Mouse (Mus musculus): ENCODE measurements at regions not wholly inside any gene's neighbourhood (a gene's known extent, or its start where the extent isn't known, plus 50 kb on each side); places are given as distances from the start of the nearest gene placed in this dataset.

- no peak for TF ChIP-seq CTCF (IDR thresholded peaks at IDR 0.05; ENCODE audit: borderline replicate concordance, control insufficient read depth, extremely low read depth, insufficient read depth, low read length, poor library complexity)
- no peak for TF ChIP-seq POLR2A (IDR thresholded peaks at IDR 0.05; ENCODE audit: control insufficient read depth, extremely low read depth, insufficient read depth, low read length, poor library complexity)
- 92% methylated on average over 1 of the region's 1 CpGs for WGBS
- no peaks in the 10 kb centered on the region for H3K27me3 ChIP-seq (ENCODE audit: control insufficient read depth, insufficient read depth, low read length)
- H3K36me3 ChIP-seq (ENCODE audit: control insufficient read depth, insufficient read depth, low read length) = no peaks in the 10 kb centered on the region
- H3K4me3 ChIP-seq (ENCODE audit: control insufficient read depth, insufficient read depth, low read length) = no peak overlapping the region
- no peaks in the 10 kb centered on the region for H3K4me1 ChIP-seq (replicated peaks; ENCODE audit: control insufficient read depth, insufficient read depth, low read length)
- H3K27ac ChIP-seq (ENCODE audit: control insufficient read depth, insufficient read depth, low read length) = no peak overlapping the region
- peak; percentile 15 for DNase-seq
Measured at GRCm38 (mm10) chrX:6261469-6261868, 59.1 kb downstream of the Bmp15 start.

- no peak overlapping the region for H3K27ac ChIP-seq (ENCODE audit: control insufficient read depth, insufficient read depth, low read length)
- 82% methylated on average over 4 of the region's 4 CpGs for WGBS
- H3K36me3 ChIP-seq (ENCODE audit: control insufficient read depth, insufficient read depth, low read length) = no peaks in the 10 kb centered on the region
- H3K4me1 ChIP-seq (replicated peaks; ENCODE audit: control insufficient read depth, insufficient read depth, low read length) = no peaks in the 10 kb centered on the region
- no peak overlapping the region for H3K4me3 ChIP-seq (ENCODE audit: control insufficient read depth, insufficient read depth, low read length)
- no peak for DNase-seq
- TF ChIP-seq POLR2A (IDR thresholded peaks at IDR 0.05; ENCODE audit: control insufficient read depth, extremely low read depth, insufficient read depth, low read length, poor library complexity) (no peak), CTCF (IDR thresholded peaks at IDR 0.05; ENCODE audit: borderline replicate concordance, control insufficient read depth, extremely low read depth, insufficient read depth, low read length, poor library complexity) (no peak)
- no peaks in the 10 kb centered on the region for H3K27me3 ChIP-seq (ENCODE audit: control insufficient read depth, insufficient read depth, low read length)
Measured at GRCm38 (mm10) chrX:6258523-6258922, 62.0 kb downstream of the Bmp15 start.

GRCm38 (mm10) chrX:6254058-6254457 lies 66.5 kb downstream of the Bmp15 start:
- DNase-seq = no peak
- H3K36me3 ChIP-seq (ENCODE audit: control insufficient read depth, insufficient read depth, low read length) = no peaks in the 10 kb centered on the region
- H3K27me3 ChIP-seq (ENCODE audit: control insufficient read depth, insufficient read depth, low read length) = no peaks in the 10 kb centered on the region
- H3K4me1 ChIP-seq (replicated peaks; ENCODE audit: control insufficient read depth, insufficient read depth, low read length) = no peaks in the 10 kb centered on the region
- H3K27ac ChIP-seq (ENCODE audit: control insufficient read depth, insufficient read depth, low read length) = no peak overlapping the region
- TF ChIP-seq POLR2A (IDR thresholded peaks at IDR 0.05; ENCODE audit: control insufficient read depth, extremely low read depth, insufficient read depth, low read length, poor library complexity) = no peak
- no peak for TF ChIP-seq CTCF (IDR thresholded peaks at IDR 0.05; ENCODE audit: borderline replicate concordance, control insufficient read depth, extremely low read depth, insufficient read depth, low read length, poor library complexity)
- H3K4me3 ChIP-seq (ENCODE audit: control insufficient read depth, insufficient read depth, low read length) = no peak overlapping the region

GRCm38 (mm10) chrX:6252873-6253272 lies 67.6 kb downstream of the Bmp15 start:
- WGBS = 10% methylated on average over 2 of the region's 2 CpGs
- DNase-seq = no peak
- TF ChIP-seq CTCF (IDR thresholded peaks at IDR 0.05; ENCODE audit: borderline replicate concordance, control insufficient read depth, extremely low read depth, insufficient read depth, low read length, poor library complexity) (no peak), POLR2A (IDR thresholded peaks at IDR 0.05; ENCODE audit: control insufficient read depth, extremely low read depth, insufficient read depth, low read length, poor library complexity) (no peak)

More at GRCm38 (mm10) chrX:6252873-6253272, 67.6 kb downstream of the Bmp15 start:
- no peaks in the 10 kb centered on the region for H3K4me1 ChIP-seq (replicated peaks; ENCODE audit: control insufficient read depth, insufficient read depth, low read length)
- H3K27ac ChIP-seq (ENCODE audit: control insufficient read depth, insufficient read depth, low read length) = no peak overlapping the region
- H3K4me3 ChIP-seq (ENCODE audit: control insufficient read depth, insufficient read depth, low read length) = no peak overlapping the region
- no peaks in the 10 kb centered on the region for H3K36me3 ChIP-seq (ENCODE audit: control insufficient read depth, insufficient read depth, low read length)
- no peaks in the 10 kb centered on the region for H3K27me3 ChIP-seq (ENCODE audit: control insufficient read depth, insufficient read depth, low read length)

Data from thymus, adult 2 months (tissue).